Mouse (Mus musculus): ENCODE results near the gene Ugt1a8.

DNA sequence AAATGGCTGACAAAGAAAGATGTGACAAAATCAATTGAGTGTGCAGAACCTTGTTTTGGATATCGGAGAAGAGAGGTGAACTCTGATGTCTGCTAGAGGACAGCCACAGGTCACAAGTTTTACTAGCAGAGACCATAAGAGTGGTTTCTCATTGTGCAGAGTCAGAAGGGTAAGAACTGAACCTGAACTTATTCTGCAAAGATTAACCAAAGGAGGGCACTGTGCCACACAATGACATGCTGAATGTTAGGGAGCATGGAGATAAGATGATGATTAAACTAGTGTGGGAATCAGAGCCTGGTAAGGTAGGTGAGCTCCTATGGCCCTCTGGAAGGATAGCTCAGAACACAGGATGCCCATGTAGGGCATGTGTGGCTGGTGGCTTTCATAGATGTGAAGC, 108.1 kb downstream of the Ugt1a8 start:
- no peak for TF ChIP-seq POLR2A (IDR thresholded peaks at IDR 0.05; ENCODE audit: borderline replicate concordance, extremely low read depth, low read depth, low read length)
- TF ChIP-seq CTCF (IDR thresholded peaks at IDR 0.05; ENCODE audit: insufficient read depth, low read length) = no peak
